Mouse (Mus musculus) urinary bladder, adult 2 months (tissue): ENCODE measurements around the gene Olfr1076. TPM values are rescaled to one million over a fixed set of nuclear protein-coding genes. Genes with fewer than 3 reads are reported as not detected.
A peak's percentile ranks its signal among the peaks of the same experiment; 100 is the strongest.
"Not testable (repeated sequence)": the region's sequence is repeated elsewhere in the genome, so short reads cannot be mapped to it uniquely, and the experiment has no call there.

Experiments
- DNase-seq: peaks from one replicate; pipeline ENCODE4 v3.0.0; 2022; ENCODE audit warnings: low spot score
- polyA plus RNA-seq: library from polyadenylated mRNA; depleted of rRNA; stranded (reverse); fragments of >200 nt; gene quantifications from 2 replicates; pipeline ENCODE4 v1.2.3, GENCODE M21; 2012; rRNA removed

Gene Olfr1076
- polyA plus RNA-seq = not detected in 2 replicates

- DNase-seq = no peak
These were observed at the start of gene Olfr1076 for GRCm38 (mm10) chr2:86508161-86508560. Gene Olfr1076, plus strand, starts transcription at chr2:86508461.

DNA sequence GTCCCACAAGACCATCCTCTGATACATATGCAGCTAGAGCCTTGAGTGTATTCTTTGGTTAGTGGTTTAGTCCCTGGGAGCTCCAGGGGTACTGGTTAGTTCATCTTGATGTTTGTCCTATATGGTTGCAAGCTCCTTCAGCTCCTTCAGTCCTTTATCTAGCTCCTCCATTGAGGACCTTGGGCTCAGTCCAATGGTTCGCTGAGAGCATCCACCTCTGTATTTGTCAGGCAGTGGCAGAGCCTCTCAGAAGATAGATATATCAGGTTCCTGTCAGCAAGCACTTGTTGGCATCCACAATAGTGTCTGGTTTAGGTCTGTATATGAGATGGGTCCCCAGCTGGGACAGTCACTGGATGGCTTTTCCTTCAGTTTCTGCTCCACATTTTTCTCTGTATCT is 47.8 kb upstream of the Olfr1076 start:
- DNase-seq = no peak

DNA sequence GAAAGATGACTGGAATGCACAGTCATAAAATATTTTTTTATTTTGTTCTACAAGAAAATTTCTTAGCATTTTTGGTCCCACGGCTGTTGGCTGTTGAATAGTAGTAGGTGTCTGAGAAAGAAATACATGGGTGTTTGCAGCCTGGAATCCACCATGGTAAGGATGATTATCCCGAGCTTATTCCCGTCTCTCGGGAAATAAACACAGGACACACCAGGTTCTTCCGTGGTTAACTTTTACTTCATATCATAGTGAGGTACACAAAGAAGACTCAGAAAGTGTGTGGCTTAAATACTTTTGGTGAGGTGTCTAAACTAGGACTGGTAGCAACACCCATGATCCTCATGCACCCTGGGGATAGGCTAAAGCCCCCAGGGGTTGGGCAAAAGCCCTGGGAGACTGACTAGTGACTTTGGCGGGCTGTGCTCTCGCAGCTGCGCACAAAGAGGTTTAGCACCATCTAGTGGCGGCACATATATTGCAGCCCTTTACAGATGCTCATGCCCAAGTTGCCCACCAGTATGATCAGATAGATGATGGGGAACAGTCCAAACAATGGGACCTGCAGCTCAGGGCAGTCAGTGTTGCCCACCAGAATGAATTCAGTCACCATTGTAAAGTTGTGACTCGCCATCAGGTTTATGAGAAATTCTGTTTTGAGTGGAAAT is 43.7 kb upstream of the Olfr1076 start:
- peak; percentile 24 for DNase-seq

- no peak for DNase-seq
These were observed 21.0 kb upstream of the Olfr1076 start, which contains the start of gene Olfr228 for GRCm38 (mm10) chr2:86487286-86487685. Gene Olfr228, minus strand, starts transcription at chr2:86487386.

- DNase-seq = no peak
These were observed 22.7 kb downstream of the Olfr1076 start for GRCm38 (mm10) chr2:86530991-86531390.

GRCm38 (mm10) chr2:86542380-86542779 is 34.1 kb downstream of the Olfr1076 start, which contains the start of gene Olfr1079:
Gene Olfr1079, minus strand, starts transcription at chr2:86542480.
- DNase-seq = no peak

- DNase-seq = not testable (repeated sequence)
These were observed 49.9 kb downstream of the Olfr1076 start, which contains the start of gene Olfr1080 for GRCm38 (mm10) chr2:86558135-86558534. Gene Olfr1080, minus strand, starts transcription at chr2:86558235.

Other genes starting within 250 kb of the Olfr1076 start
- not detected in 2 replicates for gene Olfr1051, start 229.4 kb upstream of the Olfr1076 start, polyA plus RNA-seq
- not detected in 2 replicates for gene Olfr1052, start 216.0 kb upstream of the Olfr1076 start, polyA plus RNA-seq
- not detected in 2 replicates for gene Olfr1053, start 193.2 kb upstream of the Olfr1076 start, polyA plus RNA-seq
- not detected in 2 replicates for gene Olfr1054, start 173.0 kb upstream of the Olfr1076 start, polyA plus RNA-seq
- gene Olfr1055, start 158.2 kb upstream of the Olfr1076 start, polyA plus RNA-seq = not detected in 2 replicates
- gene Olfr1056, start 146.0 kb upstream of the Olfr1076 start, polyA plus RNA-seq = not detected in 2 replicates
- gene Olfr1057, start 130.1 kb upstream of the Olfr1076 start, polyA plus RNA-seq = not detected in 2 replicates
- not detected in 2 replicates for gene Olfr1058, start 119.9 kb upstream of the Olfr1076 start, polyA plus RNA-seq
- not detected in 2 replicates for gene Olfr1061, start 94.4 kb upstream of the Olfr1076 start, polyA plus RNA-seq
- gene Olfr1062, start 81.7 kb upstream of the Olfr1076 start, polyA plus RNA-seq = not detected in 2 replicates
- not detected in 2 replicates for gene Olfr1065, start 57.9 kb upstream of the Olfr1076 start, polyA plus RNA-seq
- gene Olfr1066, start 52.2 kb upstream of the Olfr1076 start, polyA plus RNA-seq = not detected in 2 replicates
- not detected in 2 replicates for gene Olfr228, start 21.1 kb upstream of the Olfr1076 start, polyA plus RNA-seq
- not detected in 2 replicates for gene Olfr1079, start 34.0 kb downstream of the Olfr1076 start, polyA plus RNA-seq
- gene Olfr1080, start 49.8 kb downstream of the Olfr1076 start, polyA plus RNA-seq = not detected in 2 replicates
- not detected in 2 replicates for gene Olfr1082, start 90.5 kb downstream of the Olfr1076 start, polyA plus RNA-seq
- not detected in 2 replicates for gene Olfr1084, start 131.3 kb downstream of the Olfr1076 start, polyA plus RNA-seq
- not detected in 2 replicates for gene Olfr1085, start 153.6 kb downstream of the Olfr1076 start, polyA plus RNA-seq
- gene Olfr1086, start 171.6 kb downstream of the Olfr1076 start, polyA plus RNA-seq = not detected in 2 replicates
- not detected in 2 replicates for gene Olfr1087, start 189.9 kb downstream of the Olfr1076 start, polyA plus RNA-seq
- gene Olfr1089, start 225.2 kb downstream of the Olfr1076 start, polyA plus RNA-seq = not detected in 2 replicates